Mouse (Mus musculus) kidney, embryonic 14.5 days (tissue): ENCODE measurements at regions not wholly inside any gene's neighbourhood (a gene's known extent, or its start where the extent isn't known, plus 50 kb on each side); places are given as distances from the start of the nearest gene placed in this dataset.

Experiments
- ATAC-seq: fragments of 200-750 bp; cut with Nextera tagmentation; 2 replicates; pipeline ENCODE4 v1.8.0; 2017; ENCODE audit warnings: moderate number of reproducible peaks, mild to moderate bottlenecking, moderate TSS enrichment, moderate library complexity; ENCODE audit not compliant: low FRiP score, low TSS enrichment
- H3K27ac ChIP-seq: fragments of 300-500 bp; sonication (generic); 2 replicates; pipeline ENCODE4 v1.5.1; 2014; ENCODE audit warnings: low read depth, mild to moderate bottlenecking, low read length, moderate library complexity, mixed read lengths
- H3K27me3 ChIP-seq: fragments of 300-500 bp; sonication (generic); 2 replicates; pipeline ENCODE4 v1.6.1; 2014; ENCODE audit warnings: mild to moderate bottlenecking, low read length; ENCODE audit not compliant: control insufficient read depth, insufficient read depth
- H3K36me3 ChIP-seq: fragments of 300-500 bp; sonication (generic); 2 replicates; pipeline ENCODE4 v1.6.1; 2014; ENCODE audit warnings: low read length, mixed read lengths; ENCODE audit not compliant: control insufficient read depth, insufficient read depth
- H3K4me1 ChIP-seq: fragments of 300-500 bp; sonication (generic); 2 replicates; pipeline ENCODE4 v1.6.1; 2014; ENCODE audit warnings: low read length, mixed read lengths; ENCODE audit not compliant: control insufficient read depth, insufficient read depth
- H3K4me2 ChIP-seq: fragments of 300-500 bp; sonication (generic); replicated peaks from 2 replicates; pipeline ENCODE4 v1.6.1; 2014; ENCODE audit warnings: low read depth, mild to moderate bottlenecking, low read length
- H3K4me3 ChIP-seq: fragments of 300-500 bp; sonication (generic); 2 replicates; pipeline ENCODE4 v1.5.1; 2014; ENCODE audit warnings: mild to moderate bottlenecking, low read length
- H3K9ac ChIP-seq: fragments of 300-500 bp; sonication (generic); 2 replicates; pipeline ENCODE4 v1.6.1; 2014; ENCODE audit warnings: low read depth, mild to moderate bottlenecking, low read length, moderate library complexity
- H3K9me3 ChIP-seq: fragments of 300-500 bp; sonication (generic); 2 replicates; pipeline ENCODE4 v1.6.1; 2016; ENCODE audit warnings: low read length; ENCODE audit not compliant: control insufficient read depth
- WGBS: fragments of 180-500 bp; shearing (Covaris S2); extraction: QIAGEN DNeasy Blood & Tissue Kit; methylation state at CpG from one replicate; pipeline ENCODE4 v1.1.7; 2014; 5-methylcytosine and 5-hydroxymethylcytosine counted together

DNA sequence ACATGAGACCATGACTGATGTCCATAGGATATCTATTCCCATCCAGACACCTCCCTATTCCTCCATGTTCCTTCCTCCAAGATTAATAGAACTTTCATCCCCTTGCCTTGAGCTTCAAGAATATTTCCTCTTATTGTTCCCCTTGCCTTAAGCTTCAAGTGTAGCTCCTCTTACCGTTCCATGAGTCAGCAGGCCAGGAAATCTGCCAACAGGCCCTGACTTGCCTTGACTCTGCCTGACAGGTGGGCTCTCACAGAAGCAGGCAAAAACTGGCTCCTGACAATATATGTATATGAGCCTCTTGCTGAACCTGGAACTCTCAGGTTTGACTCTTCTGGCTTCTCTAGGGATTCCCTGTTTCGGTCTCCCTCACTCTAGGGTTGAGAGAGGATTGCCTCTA, 180.7 kb upstream of the Rhobtb1 start:
- H3K9ac ChIP-seq: no peak overlapping the region
- no peaks in the 10 kb centered on the region for H3K4me1 ChIP-seq
- H3K36me3 ChIP-seq: no peaks in the 10 kb centered on the region
- 87% methylated on average over 2 of the region's 2 CpGs for WGBS
- no peak overlapping the region for H3K27ac ChIP-seq
- no peak overlapping the region for H3K4me2 ChIP-seq
- H3K9me3 ChIP-seq: no peaks in the 10 kb centered on the region
- no peak overlapping the region for H3K4me3 ChIP-seq
- no peak for ATAC-seq
- no peaks in the 10 kb centered on the region for H3K27me3 ChIP-seq

DNA sequence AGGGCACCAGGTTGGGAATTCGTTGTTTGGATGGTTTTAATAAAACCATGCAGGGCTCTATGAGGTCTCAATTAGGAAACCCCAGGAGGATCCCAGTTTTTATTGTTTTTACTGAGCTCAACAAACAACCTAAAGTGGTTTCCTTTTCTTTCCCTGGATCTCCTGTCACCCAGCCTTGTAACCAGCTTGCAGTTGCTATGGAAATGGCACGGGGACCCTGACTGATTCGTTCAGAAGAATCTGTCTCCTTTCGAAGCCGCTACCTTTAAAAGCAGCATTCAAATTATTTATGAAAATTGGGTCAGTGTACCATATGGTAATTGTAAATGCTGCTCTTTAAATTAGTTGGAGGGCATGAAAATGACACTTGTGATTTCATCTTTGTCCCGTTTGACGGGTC, 176.5 kb upstream of the Rhobtb1 start:
- Histone ChIP-seq H3K27me3 (no peaks in the 10 kb centered on the region), H3K4me3 (no peak overlapping the region), H3K4me2 (no peak overlapping the region), H3K9me3 (no peaks in the 10 kb centered on the region), H3K27ac (no peak overlapping the region), H3K36me3 (no peaks in the 10 kb centered on the region), H3K4me1 (no peaks in the 10 kb centered on the region; the same call in 1 of the 2 replicates), H3K9ac (no peak overlapping the region)
- no peak for ATAC-seq
- WGBS: 88% methylated on average over 7 of the region's 7 CpGs

DNA sequence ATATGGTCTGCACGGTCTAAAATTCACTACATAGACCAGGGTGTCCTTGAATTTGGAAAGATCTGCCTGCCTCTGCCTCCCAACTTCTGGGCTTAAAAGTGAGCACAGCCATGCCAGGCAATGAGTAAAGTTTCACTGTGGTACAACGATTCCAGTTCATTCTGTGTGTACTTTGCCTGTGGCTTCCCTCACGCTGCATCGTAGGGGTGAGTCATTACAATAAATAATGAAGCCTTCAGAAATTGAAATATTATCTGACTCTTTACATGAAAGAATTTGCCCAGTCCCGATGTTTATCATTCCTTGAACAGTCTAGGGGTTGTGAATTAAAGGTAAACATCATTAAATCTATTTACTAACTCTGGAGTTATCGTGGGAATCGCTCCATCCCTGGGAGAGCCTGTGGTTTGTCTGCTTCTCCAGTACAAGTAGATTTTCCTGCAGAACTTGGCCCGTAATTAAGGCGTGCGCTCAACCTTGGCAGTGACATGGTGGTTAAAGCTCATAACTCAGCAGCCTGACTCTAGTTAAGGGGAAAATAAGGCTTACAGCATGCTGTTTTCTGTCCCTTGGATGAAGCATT, 174.7 kb upstream of the Rhobtb1 start:
- Histone ChIP-seq H3K4me3 (no peak overlapping the region), H3K9ac (no peak overlapping the region), H3K27me3 (no peaks in the 10 kb centered on the region), H3K9me3 (no peaks in the 10 kb centered on the region), H3K4me1 (no peaks in the 10 kb centered on the region; the same call in 1 of the 2 replicates), H3K27ac (no peak overlapping the region), H3K4me2 (no peak overlapping the region), H3K36me3 (no peaks in the 10 kb centered on the region)
- ATAC-seq: peak; percentile 69; the same call in 1 of the 2 replicates
- WGBS: 27% methylated on average over 10 of the region's 10 CpGs

DNA sequence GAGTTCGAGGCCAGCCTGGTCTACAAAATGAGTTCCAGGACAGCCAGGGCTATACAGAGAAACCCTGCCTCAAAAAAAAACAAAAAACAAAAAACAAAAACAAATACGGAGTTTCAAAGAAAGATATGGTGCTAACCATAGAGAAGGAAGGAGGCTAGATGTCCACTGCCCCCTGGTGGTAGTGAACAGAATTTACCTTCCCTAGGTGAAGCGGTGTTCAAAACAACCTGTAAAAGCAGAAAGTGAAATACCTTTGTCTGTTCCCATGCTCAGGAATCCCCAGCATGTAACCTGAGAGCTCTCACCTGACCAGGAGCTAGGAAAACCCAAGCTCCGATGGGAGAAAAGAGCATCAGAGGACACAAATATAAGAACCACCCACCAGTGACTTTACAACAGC, 173.1 kb upstream of the Rhobtb1 start:
- WGBS: 65% methylated on average over 4 of the region's 4 CpGs
- no peak overlapping the region for H3K4me3 ChIP-seq
- no peaks in the 10 kb centered on the region for H3K36me3 ChIP-seq

DNA sequence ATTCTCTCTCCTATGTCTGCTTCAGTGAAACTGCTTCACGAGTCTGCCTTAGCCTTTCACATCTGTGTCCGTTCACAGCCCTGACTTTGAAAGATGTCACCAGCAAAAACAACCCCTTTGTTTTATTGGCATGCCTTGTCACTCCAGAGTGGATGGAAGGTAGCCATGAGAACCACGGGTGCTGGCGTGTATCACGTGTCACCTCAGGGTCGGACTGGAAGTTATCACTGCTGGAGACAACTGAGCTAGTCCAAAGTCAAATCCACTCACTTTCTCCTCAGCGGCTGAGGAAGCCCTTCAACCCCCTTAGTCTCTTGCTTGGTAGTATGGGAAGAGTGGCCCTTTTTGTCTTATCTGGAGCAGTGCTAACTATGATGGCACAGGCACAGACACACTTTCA, 171.3 kb upstream of the Rhobtb1 start:
- no peaks in the 10 kb centered on the region; the same call in 1 of the 2 replicates for H3K4me1 ChIP-seq
- no peaks in the 10 kb centered on the region for H3K36me3 ChIP-seq
- H3K9me3 ChIP-seq: no peaks in the 10 kb centered on the region
- no peak overlapping the region for H3K4me2 ChIP-seq
- no peak overlapping the region for H3K27ac ChIP-seq
- H3K4me3 ChIP-seq: no peak overlapping the region
- 61% methylated on average over 7 of the region's 7 CpGs for WGBS
- ATAC-seq: no peak
- no peaks in the 10 kb centered on the region for H3K27me3 ChIP-seq
- no peak overlapping the region for H3K9ac ChIP-seq

More for the DNA sequence above, 173.1 kb upstream of the Rhobtb1 start:
- H3K27ac ChIP-seq: no peak overlapping the region
- H3K4me2 ChIP-seq: no peak overlapping the region
- H3K27me3 ChIP-seq: no peaks in the 10 kb centered on the region
- ATAC-seq: no peak
- no peaks in the 10 kb centered on the region for H3K9me3 ChIP-seq
- no peak overlapping the region for H3K9ac ChIP-seq
- no peaks in the 10 kb centered on the region; the same call in 1 of the 2 replicates for H3K4me1 ChIP-seq

DNA sequence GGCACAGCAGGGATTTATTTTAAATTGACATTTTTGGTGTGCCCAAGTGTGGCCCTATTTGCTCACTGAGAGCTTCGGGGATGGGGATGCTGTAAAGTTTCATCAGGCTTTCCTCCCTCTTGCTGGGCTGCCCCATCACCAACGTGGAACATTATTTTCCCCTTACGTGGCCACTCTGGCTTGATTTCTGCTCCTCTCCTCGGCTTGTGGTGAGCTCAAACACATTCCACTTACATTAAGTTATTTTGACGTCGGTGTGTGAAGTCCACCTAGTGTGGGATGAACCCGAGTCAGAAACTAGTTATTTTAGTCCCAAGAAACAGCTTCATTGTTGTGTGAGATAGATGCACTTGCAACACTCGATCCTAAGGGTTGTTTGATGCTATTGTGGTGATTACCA, 168.9 kb upstream of the Rhobtb1 start:
- Histone ChIP-seq H3K4me3 (no peak overlapping the region), H3K4me1 (no peaks in the 10 kb centered on the region), H3K27ac (no peak overlapping the region), H3K4me2 (no peak overlapping the region), H3K9ac (no peak overlapping the region), H3K27me3 (no peaks in the 10 kb centered on the region), H3K9me3 (no peaks in the 10 kb centered on the region), H3K36me3 (no peaks in the 10 kb centered on the region)
- WGBS: 81% methylated on average over 8 of the region's 8 CpGs
- ATAC-seq: no peak

DNA sequence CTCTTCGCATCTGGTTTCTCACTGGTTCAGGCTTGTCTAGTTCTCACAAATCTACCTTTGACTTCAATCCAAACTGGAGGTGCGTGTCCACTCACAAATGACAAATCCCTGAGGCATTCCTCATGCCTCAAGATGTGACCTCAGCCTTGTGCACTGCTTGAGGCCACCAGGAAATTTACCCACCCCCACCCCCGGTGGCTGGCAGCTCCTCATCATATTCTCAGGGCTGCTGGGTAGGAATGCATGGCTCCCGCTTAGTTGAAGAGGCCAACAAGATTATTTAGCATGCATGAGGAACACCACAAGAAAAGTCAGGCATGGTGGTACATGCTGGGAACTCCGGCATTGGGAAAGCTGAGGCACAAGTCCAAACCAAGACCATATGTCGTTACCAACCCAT, 160.7 kb upstream of the Rhobtb1 start:
- H3K4me3 ChIP-seq: no peak overlapping the region
- no peak overlapping the region for H3K9ac ChIP-seq
- no peaks in the 10 kb centered on the region for H3K27me3 ChIP-seq
- ATAC-seq: no peak
- no peak overlapping the region for H3K4me2 ChIP-seq
- no peaks in the 10 kb centered on the region for H3K36me3 ChIP-seq
- no peaks in the 10 kb centered on the region for H3K4me1 ChIP-seq
- H3K9me3 ChIP-seq: no peaks in the 10 kb centered on the region
- H3K27ac ChIP-seq: no peak overlapping the region
- 85% methylated on average over 6 of the region's 6 CpGs for WGBS

DNA sequence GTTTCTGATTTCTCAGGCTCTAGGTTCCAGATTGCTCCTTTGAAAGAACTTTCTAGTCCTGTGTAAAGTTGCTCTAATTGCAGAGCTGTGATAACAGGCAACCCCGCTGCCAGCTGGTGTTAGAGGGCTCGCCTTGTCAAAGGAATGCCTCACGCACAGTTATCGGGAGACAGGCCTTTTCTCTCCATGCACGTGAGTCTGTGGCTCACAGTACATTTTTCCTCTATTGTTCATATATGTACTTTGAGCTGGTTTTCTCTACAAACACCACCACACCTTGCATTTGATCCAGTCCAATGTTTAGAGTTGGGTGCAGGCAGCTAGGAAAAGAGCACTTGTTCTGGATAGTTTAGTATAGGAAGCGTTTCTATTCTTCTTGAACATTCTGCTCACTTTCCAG, 151.6 kb upstream of the Rhobtb1 start:
- peaks cover 5% of the 10 kb centered on the region; the same call in 1 of the 2 replicates for H3K9me3 ChIP-seq
- no peaks in the 10 kb centered on the region for H3K27me3 ChIP-seq
- H3K9ac ChIP-seq: no peak overlapping the region
- H3K4me3 ChIP-seq: no peak overlapping the region
- H3K27ac ChIP-seq: no peak overlapping the region
- 93% methylated on average over 6 of the region's 6 CpGs for WGBS
- no peaks in the 10 kb centered on the region for H3K4me1 ChIP-seq
- no peaks in the 10 kb centered on the region for H3K36me3 ChIP-seq
- H3K4me2 ChIP-seq: no peak overlapping the region
- no peak for ATAC-seq

DNA sequence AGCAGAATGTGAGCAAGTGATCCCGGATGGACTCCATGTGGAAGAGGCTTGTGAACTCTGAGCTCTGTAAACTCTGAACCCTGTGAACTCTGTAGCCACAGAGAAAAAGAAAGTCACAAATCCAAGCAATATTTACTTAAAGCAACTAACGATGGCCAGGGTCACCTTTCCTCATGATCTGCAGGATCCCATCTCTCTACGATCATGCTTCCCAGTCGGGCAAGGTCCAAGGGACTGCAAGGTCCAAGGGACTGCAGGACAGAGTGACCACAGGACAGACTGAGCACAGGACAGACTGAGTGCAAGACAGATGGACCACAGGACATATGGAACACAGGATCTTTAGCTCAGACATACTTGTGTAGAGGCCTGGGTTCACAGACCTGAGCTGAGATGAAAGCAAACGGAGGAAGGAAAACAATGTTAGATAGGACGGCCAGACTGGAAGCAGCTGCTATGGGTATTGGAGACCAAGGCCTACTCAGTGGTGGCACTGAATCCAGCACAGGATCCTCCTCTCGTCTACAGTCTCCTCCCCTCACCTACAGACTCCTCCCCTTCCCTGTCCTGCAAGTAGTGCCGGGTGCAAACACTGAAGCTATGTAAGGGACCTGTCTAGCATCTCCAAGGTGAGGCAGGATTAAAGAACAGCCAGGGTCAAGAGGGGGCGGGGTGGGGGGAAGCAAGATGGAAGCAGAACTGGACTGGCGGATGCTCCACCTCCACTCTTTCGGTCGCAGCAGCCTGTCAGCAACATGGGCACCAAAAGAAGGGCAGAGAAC, 149.4 kb upstream of the Rhobtb1 start:
- Histone ChIP-seq H3K4me3 (no peak overlapping the region), H3K27ac (no peak overlapping the region), H3K9ac (no peak overlapping the region), H3K4me2 (no peak overlapping the region), H3K36me3 (no peaks in the 10 kb centered on the region), H3K27me3 (no peaks in the 10 kb centered on the region), H3K4me1 (no peaks in the 10 kb centered on the region), H3K9me3 (peaks cover 5% of the 10 kb centered on the region; the same call in 1 of the 2 replicates)
- 84% methylated on average over 12 of the region's 12 CpGs for WGBS
- no peak for ATAC-seq
